Mouse (Mus musculus) spleen, adult 12 weeks (tissue): ENCODE data around the gene Thrap3.
"Not testable (repeated sequence)": the region's sequence is repeated elsewhere in the genome, so short reads cannot be mapped to it uniquely, and the experiment has no call there.

ENCODE experiments used
- DNase-seq: peaks from one replicate; pipeline ENCODE4 v3.0.0; 2022; ENCODE audit warnings: low spot score

Gene Thrap3

GRCm38 (mm10) chr4:126165092-126165491 is 37.5 kb downstream of the Thrap3 start:
- DNase-seq: not testable (repeated sequence)

DNA sequence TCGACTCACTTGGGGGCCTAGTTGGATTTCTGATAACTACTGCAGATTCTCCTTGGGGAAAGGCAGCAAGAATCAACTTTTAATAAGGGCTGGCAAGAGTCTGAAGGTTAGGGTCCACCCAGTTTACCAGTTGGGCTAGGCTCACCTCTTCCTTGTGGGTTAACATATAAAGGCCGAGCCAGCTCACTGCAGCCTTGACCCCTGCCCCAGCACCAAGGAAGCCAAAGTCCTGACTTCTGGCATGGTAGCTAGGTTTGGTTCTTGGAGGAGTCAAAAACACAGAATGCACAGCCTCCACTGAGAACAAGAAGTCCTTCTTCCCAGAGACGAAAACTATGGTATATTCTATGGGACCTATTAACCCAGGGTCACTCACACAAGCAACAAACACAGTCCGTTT is 38.9 kb downstream of the Thrap3 start:
- no peak for DNase-seq

DNA sequence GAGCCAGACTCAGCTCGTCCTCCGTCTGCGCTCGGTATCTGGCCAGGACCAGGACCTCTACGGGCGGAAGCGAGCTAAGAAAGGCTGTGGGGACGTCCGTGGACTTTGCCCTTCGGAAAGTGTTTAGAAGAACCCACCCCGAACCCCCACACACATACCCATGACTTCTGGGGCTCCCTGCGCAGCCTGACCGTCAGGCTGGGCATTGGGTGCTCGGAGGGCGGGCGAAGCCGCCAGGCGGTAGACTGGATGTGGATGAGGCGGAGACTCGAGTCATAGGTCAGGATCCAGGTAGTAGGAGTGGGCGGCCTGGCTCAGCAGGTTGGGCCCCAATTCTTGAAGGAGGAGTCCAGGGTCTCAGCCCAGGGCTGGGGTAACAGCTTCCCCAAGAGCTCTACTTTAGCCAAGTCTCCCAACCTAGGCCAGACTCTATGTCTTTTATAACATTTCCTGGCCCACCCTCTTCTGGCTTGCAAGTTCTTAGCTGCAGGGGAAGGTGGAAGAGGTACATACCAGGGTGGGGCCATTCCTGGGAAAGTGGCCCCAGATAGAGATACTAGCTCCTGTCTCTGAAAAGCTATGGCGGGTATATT is 39.4 kb downstream of the Thrap3 start, which contains the start of gene Sh3d21:
Sh3d21 (minus strand) TSS at position 425 of the 593 bp plus-strand sequence.
- DNase-seq: no peak

GRCm38 (mm10) chr4:126162544-126163066 is 40.0 kb downstream of the Thrap3 start:
- DNase-seq: peak; percentile 58

GRCm38 (mm10) chr4:126161986-126162385 is 40.6 kb downstream of the Thrap3 start:
- DNase-seq: no peak

GRCm38 (mm10) chr4:126161456-126161855 is 41.1 kb downstream of the Thrap3 start:
- DNase-seq: no peak

DNA sequence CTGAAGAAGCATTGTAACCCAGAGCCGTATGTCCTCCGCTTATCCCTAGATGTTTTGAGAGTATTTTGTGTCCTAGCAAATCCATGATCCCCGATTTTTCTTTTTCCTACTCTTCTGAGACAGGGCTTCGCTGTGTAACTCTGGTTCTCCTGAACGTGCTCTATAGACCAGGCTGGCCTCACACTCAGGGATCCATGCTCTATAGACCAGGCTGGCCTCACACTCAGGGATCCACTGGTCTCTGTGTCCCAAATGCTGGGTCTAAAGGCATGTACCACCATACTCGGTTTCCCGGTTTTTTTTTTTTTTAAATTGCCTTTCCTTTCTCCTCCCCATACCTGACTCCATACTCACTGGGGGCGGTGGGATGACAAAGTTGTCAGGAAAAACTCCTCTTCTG is 41.6 kb downstream of the Thrap3 start:
- DNase-seq: no peak

DNA sequence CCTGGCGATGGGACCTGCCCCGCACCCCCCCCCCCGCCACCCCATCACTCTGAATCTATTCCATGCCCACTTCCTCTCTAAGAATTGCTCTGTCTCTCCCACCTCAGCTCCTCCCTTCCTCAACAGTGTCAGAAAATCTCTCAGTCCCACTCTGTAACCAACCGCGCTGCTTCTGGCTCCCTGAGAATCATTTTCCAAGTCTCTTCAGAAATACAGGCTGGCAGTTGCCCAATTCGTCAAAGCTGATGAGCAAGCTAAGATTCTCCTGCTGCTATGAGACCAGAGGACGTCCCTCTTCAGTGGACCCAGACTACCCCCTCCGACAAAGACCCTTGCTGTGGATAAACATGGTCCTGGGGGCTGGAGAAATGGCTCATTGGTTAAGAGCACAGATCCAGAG is 43.1 kb downstream of the Thrap3 start:
- no peak for DNase-seq

- DNase-seq: no peak
Observed at GRCm38 (mm10) chr4:126157562-126157961, 45.0 kb downstream of the Thrap3 start.

- peak; percentile 23 for DNase-seq
Observed at GRCm38 (mm10) chr4:126156617-126157016, 45.9 kb downstream of the Thrap3 start.

DNA sequence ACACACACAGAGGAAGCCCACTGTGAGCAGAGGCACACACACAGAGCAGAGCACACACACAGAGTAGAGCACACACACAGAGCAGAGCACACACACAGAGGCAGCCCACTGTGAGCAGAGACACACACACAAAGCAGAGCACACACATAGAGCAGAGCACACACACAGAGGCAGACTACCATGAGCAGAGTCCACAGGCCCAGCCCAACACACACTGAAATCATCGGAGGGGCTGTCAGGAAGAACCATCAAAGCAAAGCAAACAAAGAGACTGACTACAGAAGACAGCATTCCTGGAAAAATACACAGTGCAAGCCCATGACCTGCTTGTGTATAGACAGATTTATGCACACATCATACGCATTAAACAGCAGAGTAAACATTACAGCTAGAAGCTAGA is 46.7 kb downstream of the Thrap3 start:
- no peak for DNase-seq

- no peak for DNase-seq
Observed at GRCm38 (mm10) chr4:126155183-126155582, 47.4 kb downstream of the Thrap3 start.

DNA sequence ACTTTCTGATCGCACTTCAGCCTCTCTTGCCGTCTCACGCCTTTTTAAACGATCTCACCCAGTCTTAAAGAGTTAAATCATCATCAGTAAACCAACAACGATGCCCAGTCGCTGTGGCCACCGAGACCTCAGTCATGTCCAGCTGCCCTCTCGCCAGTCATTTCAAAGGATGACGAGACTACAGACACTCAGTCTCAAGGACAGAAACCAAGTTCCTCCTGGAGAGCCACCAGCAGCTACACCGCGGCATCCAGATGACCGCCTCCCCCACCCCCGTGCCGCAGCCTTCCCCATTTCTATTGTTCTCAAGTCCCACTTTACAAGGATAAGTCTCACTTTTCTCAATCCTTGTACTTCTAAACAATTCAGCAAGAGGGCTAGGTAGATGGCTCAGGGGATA is 49.7 kb downstream of the Thrap3 start:
- no peak for DNase-seq

DNA sequence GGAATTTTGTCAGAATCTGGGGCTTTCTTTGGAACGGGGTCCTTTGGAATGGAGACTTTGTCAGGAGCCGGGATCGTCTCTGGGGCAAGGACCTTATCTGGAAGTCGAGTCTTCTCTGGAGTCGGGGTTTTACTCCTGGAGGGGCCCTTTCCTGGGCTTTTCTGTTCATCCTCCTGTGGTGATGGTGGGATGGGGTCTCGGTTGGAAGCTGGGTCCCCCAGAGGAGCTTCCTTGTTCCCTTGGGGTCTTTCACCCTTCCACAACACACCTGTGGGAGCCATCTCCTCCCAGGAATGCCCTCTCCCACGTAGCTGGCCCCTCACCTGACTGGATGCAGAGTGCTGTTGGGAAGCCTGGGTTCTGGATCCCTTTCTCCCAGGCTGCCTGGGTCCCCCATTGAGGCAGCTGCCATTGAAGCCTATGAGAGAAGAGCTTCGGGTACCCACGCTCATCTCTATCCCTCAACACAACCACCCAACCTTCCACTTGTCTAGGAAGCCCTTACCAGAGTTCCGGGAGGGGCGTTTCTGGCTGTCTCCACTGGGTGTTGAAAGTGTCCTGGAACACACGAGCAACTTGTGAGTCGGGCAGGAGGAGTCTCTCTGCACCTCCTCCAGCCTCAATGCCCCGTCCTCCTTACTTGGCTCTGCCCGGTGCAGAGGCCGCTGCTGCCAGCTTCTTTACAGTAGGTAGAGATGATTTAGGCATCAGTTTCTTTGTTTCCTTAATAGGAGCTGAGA is 50.7 kb downstream of the Thrap3 start:
- no peak for DNase-seq

DNA sequence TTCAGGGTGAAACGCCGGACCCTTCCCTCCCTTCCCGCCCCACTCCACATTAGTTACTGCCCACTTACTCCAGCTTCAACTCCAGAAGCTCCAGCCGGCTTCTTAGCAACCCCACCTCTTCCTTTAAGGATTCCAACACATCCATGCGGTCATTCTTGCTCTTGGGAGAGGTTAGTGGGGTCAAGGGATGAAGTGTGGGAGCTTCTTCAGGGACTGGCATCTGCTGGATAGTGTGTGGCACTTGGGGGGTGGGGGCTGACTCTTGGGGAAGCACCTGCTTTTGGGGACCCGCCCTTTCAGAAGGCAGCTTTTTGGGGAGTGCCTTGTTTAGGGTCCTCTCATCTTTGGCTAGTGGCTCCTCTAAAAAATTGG is 51.6 kb downstream of the Thrap3 start:
- no peak for DNase-seq

DNA sequence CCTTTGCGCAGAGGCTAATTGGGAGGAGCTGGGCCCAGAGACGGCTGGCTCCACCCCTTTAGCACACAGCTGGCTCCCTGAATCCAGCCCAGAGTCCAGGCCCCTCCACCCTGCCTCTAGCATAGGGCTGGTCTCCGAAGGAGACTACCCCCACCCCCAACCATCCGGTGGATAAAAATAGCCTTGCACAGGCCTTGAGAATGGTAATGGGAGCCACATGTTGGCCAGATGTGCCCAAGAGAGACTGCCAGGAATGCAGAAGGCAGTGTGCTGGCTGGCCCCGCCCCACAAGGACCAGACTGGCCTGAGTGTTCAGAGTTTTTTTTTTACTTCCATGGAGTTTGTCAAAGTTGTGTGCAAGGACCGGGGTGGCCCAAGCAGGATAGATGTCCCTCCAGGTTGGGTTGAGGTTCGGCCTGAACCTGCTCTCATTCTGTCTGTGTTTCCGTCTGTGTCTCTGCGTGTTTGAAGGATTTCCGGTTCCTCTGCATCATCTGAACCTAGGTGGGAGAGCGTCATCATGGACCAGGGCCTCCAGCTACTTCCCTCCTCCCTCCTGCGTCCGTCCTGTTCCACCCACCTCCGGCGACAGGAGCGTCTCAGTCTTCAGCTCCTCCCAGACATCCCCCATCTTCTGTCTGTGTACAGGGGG is 52.1 kb downstream of the Thrap3 start:
- no peak for DNase-seq

GRCm38 (mm10) chr4:126149798-126150197 is 52.8 kb downstream of the Thrap3 start:
- no peak for DNase-seq

DNA sequence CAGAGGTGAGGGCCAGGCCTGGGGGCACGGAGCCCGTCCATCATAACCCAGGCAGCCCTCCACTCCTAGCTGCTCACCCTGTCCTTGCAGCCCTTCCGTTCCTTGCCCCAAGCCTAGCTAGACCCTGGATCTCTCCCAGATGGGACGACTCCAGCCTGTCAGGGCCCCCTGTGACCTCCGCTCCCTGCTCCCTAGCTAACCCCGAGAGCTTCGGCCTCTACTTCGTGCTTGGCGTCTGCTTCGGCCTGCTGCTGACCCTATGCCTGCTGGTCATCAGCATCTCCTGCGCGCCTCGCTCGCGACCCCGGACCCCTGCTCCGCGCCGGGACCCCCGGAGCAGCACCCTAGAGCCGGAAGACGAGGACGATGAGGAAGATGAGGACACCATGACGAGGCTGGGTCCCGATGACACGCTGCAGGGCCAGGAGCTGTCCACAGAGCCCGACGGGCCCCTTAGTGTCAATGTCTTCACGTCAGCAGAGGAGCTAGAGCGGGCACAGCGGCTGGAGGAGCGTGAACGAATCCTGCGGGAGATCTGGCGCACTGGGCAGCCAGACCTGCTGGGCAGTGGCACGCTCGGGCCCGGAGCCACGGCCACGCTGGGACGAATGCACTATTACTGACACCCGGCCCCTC is 53.4 kb downstream of the Thrap3 start:
- DNase-seq: no peak

GRCm38 (mm10) chr4:126148161-126148961 is 54.2 kb downstream of the Thrap3 start:
- DNase-seq: no peak

GRCm38 (mm10) chr4:126147533-126148160 is 54.9 kb downstream of the Thrap3 start, which contains the start of gene Eva1b:
Eva1b (plus strand) TSS chr4:126147744.
- DNase-seq: no peak

DNA sequence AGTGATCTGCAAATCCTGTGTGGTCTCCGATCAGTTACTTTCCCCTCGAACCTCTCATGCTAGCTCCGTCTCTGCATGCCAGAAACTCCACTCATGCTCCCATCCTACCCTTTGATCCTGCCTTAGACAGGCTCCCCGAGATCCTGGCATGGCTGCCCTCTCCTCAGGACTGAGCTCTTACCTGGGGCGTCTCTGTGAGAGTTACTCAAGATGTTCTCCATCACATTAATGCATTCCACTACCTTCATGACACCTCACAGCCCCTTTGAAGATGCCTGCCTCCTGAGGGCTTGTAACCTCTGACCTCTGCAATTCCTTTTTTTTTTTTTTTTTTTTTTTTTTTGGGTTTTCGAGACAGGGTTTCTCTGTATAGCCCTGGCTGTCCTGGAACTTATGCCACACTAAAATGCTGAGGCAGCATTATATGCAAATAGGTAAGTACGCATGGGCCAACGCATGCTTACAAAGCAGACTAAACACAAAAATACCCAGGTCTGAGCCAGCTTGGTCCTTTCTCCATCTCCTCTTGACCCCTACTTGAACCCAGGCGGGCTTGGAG is 55.5 kb downstream of the Thrap3 start:
- no peak for DNase-seq
